Mouse (Mus musculus): ENCODE measurements around the gene Fam129c.

Fam129c gene

DNA sequence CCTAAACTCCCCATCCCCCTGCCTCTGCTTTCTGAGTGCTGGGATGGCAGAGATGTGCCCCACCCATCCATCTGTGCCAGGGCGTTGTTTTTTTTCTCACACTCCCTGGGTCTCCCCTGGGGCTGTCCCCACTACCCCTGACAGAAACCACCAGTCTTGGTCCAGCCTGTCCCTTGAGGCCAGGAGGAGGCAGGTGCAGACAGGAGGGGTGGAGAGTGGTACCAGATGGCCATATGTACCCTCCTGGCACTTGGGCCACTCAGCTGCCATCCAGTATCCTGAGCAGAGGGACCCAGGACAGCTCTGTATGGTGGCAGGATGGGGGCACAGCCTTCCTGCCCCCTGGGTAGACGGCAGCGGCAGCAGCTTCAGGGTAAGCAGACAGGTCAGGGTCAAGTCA is at the start of gene Fam129c:
Fam129c (plus strand) TSS at position 198 of the 400 bp plus-strand sequence.
- no peak for DNase-seq (ENCODE audit: low spot score in 2 of 2)

GRCm38 (mm10) chr8:71550754-71551153 is 46.7 kb upstream of the Fam129c start:
- no peak for DNase-seq (ENCODE audit: low spot score in 2 of 2)

DNA sequence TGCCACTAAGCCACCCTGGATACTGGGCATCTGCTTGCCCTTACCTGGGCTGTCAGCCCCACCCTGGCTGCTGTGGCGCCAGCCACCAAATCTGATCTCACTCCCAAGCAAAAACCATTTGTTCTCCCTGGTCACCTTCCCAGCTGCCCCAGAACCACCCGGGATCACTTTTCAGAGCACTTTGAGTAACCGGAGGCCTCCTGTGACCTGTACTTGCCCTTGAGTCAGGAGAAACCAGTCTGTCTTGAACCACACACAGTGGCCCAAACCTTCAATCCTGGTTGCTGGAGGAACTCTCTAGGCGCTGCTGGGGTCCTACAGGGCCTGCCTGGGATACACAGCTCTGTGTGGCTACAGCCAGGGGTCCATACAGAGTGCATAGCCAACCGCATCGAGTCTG is 44.7 kb upstream of the Fam129c start:
- DNase-seq (ENCODE audit: low spot score in 2 of 2): no peak

- DNase-seq (ENCODE audit: low spot score in 2 of 2): no peak
Observed at GRCm38 (mm10) chr8:71554001-71554400, 43.4 kb upstream of the Fam129c start.

- no peak for DNase-seq (ENCODE audit: low spot score in 2 of 2)
Observed at GRCm38 (mm10) chr8:71554644-71555043, 42.8 kb upstream of the Fam129c start.

DNA sequence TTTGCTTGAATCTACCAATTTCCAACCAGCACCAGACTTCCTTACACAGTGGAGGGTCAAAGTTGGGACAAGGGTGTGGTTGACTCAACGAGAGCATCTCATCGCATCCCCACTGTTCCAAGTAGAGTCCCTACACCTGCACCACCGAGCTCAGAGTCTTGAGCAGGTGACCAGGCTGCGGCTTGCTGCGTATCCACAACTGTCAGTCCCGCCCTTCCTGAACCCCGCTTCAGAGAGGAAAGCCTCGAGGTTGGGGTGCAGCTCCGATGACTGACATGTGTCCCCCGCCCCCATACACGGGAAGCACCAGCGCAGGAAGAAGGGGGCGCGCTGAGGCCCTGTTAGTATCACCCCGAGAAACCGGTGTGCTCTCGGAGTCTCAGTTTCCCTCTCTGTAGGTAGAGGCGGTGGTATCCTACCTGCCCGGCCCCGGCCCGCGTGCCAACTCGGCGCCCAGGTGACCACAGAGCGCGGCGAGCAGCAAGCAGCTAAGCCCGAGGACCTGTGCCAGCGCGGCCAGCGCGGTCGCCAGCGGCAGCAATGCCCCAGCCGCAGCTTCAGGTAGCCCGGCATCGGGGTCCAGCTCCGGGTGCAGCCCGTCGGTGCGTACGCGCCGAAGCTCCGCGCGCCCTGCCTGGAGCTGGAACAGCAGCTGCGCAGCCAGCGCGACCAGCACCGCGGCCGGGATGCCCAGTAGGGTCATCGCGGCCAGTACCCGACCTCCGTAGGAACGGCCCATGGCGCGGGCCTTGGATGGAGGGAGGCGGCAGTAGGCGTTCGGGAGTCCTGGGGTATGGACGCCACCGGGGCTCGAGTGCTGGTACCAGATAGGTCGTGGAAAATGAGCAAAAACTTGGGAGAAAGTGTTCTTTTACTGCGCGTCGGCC is 39.1 kb upstream of the Fam129c start, which contains the start of gene Tmem221:
Tmem221 (minus strand) TSS at position 801 of the 887 bp plus-strand sequence.
- no peak for DNase-seq (ENCODE audit: low spot score in 2 of 2)

DNA sequence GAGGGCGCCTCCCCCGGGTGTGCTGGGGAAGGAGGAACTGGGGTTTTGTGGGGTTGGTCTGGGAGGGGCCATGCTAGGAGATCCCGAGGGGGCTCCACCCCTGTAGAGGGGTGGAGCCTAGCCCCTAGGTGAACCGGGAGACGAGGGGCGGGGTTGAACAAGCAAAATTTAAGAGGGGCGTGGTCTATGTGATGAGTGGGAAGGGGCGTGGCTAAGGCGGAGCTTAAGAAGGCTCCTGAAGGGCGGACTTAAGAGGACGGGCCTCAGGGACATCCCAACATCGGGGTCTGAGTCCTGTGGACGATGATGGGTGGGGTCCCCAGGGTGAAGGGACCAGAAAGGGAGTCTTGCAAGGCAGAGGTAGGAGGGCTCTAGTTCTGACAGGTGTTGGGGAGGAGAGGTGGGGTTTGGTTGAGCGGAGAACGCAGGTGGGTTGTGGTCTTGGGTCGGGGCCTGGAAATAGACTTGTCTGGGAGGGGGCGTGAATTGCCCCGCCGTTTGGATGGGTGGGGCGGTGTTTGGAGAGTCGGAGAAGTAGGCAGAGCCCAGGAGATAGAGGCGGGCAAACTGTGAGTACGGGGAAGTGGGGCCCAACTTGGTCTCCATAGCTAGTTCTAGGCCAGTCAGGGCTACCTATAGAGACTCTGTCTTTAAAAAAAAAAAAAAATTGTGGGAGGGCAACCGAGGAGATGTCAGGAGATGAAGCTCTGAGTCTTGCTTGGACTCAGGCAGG is 38.3 kb upstream of the Fam129c start:
- no peak for DNase-seq (ENCODE audit: low spot score in 2 of 2)

- no peak for DNase-seq (ENCODE audit: low spot score in 2 of 2)
Observed at GRCm38 (mm10) chr8:71560071-71560470, 37.4 kb upstream of the Fam129c start.

- DNase-seq (ENCODE audit: low spot score in 2 of 2): no peak
Observed at GRCm38 (mm10) chr8:71560765-71561164, 36.7 kb upstream of the Fam129c start.

DNA sequence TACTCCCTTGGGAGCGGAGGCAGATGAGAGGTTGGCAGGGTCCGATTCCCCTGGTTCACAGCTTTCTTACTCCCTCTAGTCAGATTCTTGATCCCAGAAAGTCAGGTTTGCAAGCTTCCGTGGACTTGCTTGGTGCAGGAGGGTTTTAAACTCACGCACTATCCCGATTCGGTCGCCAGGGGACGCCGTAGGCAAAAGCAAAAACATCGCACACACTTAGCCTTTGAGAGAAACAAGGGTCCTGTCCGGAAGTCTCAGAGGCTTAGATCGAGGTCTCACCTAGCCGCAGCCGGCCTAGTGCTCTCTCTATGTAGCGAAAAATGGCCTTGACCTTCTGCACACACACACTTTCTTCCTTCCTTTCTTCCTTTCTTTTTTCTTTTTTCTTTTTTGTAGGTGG is 36.0 kb upstream of the Fam129c start:
- no peak for DNase-seq (ENCODE audit: low spot score in 2 of 2)

- peak in 1 of 2 experiments; percentile 71 for DNase-seq (ENCODE audit: low spot score in 2 of 2)
Observed at GRCm38 (mm10) chr8:71562751-71563150, 34.7 kb upstream of the Fam129c start.

GRCm38 (mm10) chr8:71563992-71564391 is 33.5 kb upstream of the Fam129c start:
- no peak for DNase-seq (ENCODE audit: low spot score in 2 of 2)

DNA sequence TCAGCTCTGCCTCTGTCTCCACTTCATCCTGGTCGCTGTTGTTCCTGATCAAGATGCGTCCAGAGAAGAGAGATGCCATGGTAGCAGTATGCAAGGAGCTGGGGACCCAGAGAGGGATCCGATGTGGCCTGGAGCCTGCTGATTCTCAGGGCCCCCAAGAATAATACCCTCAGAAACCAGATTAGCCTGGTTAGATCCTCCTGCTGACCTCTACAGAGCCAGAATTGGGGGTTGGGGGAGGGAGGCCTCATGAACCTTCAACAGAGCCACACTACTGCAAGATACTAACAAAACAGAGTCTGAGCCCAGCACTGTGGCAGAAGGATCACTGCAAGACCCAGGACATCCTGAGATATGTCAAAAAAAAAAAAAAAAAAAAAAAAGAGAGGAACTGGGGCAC is 30.9 kb upstream of the Fam129c start, which contains the start of gene Nxnl1:
Nxnl1 (minus strand) TSS at position 101 of the 400 bp plus-strand sequence.
- DNase-seq (ENCODE audit: low spot score in 2 of 2): no peak

- DNase-seq (ENCODE audit: low spot score in 2 of 2): no peak
Observed at GRCm38 (mm10) chr8:71567587-71567986, 29.9 kb upstream of the Fam129c start.

GRCm38 (mm10) chr8:71568387-71568937 is 29.0 kb upstream of the Fam129c start, which contains the start of gene Slc27a1:
Gene Slc27a1 (plus strand): TSS chr8:71568882.
- peak in 1 of 2 experiments; percentile 64 for DNase-seq (ENCODE audit: low spot score in 2 of 2)

- DNase-seq (ENCODE audit: low spot score in 2 of 2): no peak
Observed at GRCm38 (mm10) chr8:71568941-71569340, 28.5 kb upstream of the Fam129c start.

DNA sequence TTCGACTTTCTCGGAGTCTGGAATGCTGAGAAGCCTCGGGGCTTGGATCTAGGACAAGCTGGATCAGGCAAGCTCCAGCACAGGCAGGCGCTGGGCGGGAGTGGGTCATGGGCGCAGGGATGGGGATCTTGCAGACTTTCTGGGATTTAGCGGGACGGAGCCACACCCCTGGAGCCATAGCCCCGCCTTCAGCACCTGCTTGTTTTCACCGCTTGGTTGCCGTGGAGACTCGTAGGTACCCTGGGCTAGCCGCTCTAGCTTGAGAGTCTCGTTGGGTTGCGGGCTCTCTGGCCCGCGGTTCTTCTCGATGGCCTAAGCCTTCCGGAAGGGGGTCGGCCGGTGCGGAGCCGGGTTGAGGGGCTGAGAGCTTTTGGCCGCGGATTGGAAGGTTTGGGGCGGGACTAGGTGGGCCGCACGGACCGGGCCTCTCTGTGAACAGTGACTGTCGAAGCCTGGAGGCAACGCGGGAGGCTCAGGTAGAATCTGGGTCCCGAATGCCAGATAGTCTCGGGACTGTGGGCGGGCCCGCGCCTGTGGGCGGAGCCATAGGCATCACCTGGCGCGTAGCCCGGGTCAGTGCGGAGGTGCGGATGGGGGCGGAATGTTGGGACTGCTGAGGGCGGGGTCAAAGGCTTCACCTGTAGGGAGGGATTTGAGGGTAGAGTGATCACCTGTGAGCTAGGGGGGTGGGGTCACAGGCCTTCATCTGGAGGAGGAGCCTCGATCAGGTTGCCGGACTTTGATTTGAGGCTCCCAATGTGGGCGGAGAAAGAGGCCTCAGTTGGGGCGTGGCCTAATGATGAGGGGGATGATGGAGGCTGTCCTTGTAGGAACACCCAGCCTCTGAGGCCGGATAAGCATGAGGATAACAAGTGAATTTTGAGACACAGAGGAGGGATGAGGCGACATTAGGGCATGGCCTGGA is 27.8 kb upstream of the Fam129c start:
- peak; percentile 92 to 96 for DNase-seq (ENCODE audit: low spot score in 2 of 2)

- DNase-seq (ENCODE audit: low spot score in 2 of 2): peak; percentile 97 to 98
Observed at GRCm38 (mm10) chr8:71570291-71570954, 27.0 kb upstream of the Fam129c start.

DNA sequence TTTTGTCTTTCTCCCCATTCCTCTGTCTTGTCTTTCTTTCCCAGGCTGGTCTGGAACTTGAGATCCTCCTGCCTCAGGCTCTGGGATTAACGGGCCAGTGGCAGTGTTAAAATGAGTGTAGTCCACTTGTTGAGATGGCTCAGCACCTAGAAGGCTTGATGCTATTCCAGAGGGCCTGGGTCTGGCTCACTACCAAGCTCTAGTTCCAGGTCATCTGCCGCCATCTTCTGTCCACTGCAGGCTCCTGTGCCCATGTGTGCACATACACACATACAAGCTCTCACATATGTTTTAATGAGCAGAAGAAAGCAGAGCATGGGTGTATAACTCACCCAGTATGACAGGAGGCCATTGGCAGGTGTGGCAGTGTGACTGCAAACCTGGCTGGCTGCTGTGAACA is 25.4 kb upstream of the Fam129c start:
- DNase-seq (ENCODE audit: low spot score in 2 of 2): no peak

GRCm38 (mm10) chr8:71572847-71573633 is 24.4 kb upstream of the Fam129c start:
- DNase-seq (ENCODE audit: low spot score in 2 of 2): peak; percentile 68 to 90

Data from left cerebral cortex, adult 9 months (tissue).